Mouse (Mus musculus): ENCODE data around the gene Dusp15.

- TF ChIP-seq HCFC1 (IDR thresholded peaks at IDR 0.05; ENCODE audit: borderline replicate concordance, insufficient read depth, low read length) (no peak), MAFK (IDR thresholded peaks at IDR 0.05; ENCODE audit: insufficient read depth, low read depth, low read length) (no peak), ZNF384 (IDR thresholded peaks at IDR 0.05; ENCODE audit: low read depth, low read length) (no peak), ZC3H11A (IDR thresholded peaks at IDR 0.05; ENCODE audit: borderline replicate concordance, low read depth, low read length) (no peak), CHD2 (IDR thresholded peaks at IDR 0.05; ENCODE audit: low read depth, low read length) (no peak)
Observed at GRCm38 (mm10) chr2:152904127-152904643, 47.3 kb downstream of the Dusp15 start.
